Mouse (Mus musculus) lung, embryonic 16.5 days (tissue): ENCODE results near the gene Kxd1. TPM values are rescaled to one million over a fixed set of nuclear protein-coding genes. Genes with fewer than 3 reads are reported as not detected.

Experiments used
- ATAC-seq: fragments of 200-750 bp; cut with Nextera tagmentation; 2 replicates; pipeline ENCODE4 v1.8.0; 2017; ENCODE audit warnings: low read depth, mild to moderate bottlenecking, moderate library complexity
- H3K27ac ChIP-seq: fragments of 300-500 bp; sonication (generic); 2 replicates; pipeline ENCODE4 v1.5.1; 2014; ENCODE audit warnings: mild to moderate bottlenecking, control low read depth, low read length
- H3K27me3 ChIP-seq: fragments of 300-500 bp; sonication (generic); 2 replicates; pipeline ENCODE4 v1.6.1; 2014; ENCODE audit warnings: low read depth, low read length, mixed read lengths; ENCODE audit not compliant: control insufficient read depth, insufficient read depth
- H3K36me3 ChIP-seq: fragments of 300-500 bp; sonication (generic); 2 replicates; pipeline ENCODE4 v1.6.1; 2014; ENCODE audit warnings: low read length; ENCODE audit not compliant: control insufficient read depth, insufficient read depth
- H3K4me1 ChIP-seq: fragments of 300-500 bp; sonication (generic); replicated peaks from 2 replicates; pipeline ENCODE4 v1.6.1; 2014; ENCODE audit warnings: low read length, mixed read lengths; ENCODE audit not compliant: control insufficient read depth, insufficient read depth
- H3K4me2 ChIP-seq: fragments of 300-500 bp; sonication (generic); 2 replicates; pipeline ENCODE4 v1.6.1; 2014; ENCODE audit warnings: low read depth, low read length, control low read depth
- H3K4me3 ChIP-seq: fragments of 300-500 bp; sonication (generic); 2 replicates; pipeline ENCODE4 v1.5.1; 2014; ENCODE audit warnings: mild to moderate bottlenecking, low read length, control low read depth
- H3K9ac ChIP-seq: fragments of 300-500 bp; sonication (generic); 2 replicates; pipeline ENCODE4 v1.6.1; 2014; ENCODE audit warnings: low read length, control low read depth
- H3K9me3 ChIP-seq: fragments of 300-500 bp; sonication (generic); 2 replicates; pipeline ENCODE4 v1.6.1; 2016; ENCODE audit warnings: low read length; ENCODE audit not compliant: control insufficient read depth
- WGBS: fragments of 180-500 bp; shearing (Covaris S2); extraction: QIAGEN DNeasy Blood & Tissue Kit; methylation state at CpG from one replicate; pipeline ENCODE4 v1.1.7; 2014; 5-methylcytosine and 5-hydroxymethylcytosine counted together
- polyA plus RNA-seq: library from polyadenylated mRNA; unstranded; fragments of >200 nt; fragmentation: Nextera tagmentation; extraction: Ambion mirVana; gene quantifications from 2 replicates; pipeline ENCODE4 v1.2.1, GENCODE M21; 2015

The Kxd1 gene
- polyA plus RNA-seq, 1 experiment from 2014 or later: 55.3 TPM

DNA sequence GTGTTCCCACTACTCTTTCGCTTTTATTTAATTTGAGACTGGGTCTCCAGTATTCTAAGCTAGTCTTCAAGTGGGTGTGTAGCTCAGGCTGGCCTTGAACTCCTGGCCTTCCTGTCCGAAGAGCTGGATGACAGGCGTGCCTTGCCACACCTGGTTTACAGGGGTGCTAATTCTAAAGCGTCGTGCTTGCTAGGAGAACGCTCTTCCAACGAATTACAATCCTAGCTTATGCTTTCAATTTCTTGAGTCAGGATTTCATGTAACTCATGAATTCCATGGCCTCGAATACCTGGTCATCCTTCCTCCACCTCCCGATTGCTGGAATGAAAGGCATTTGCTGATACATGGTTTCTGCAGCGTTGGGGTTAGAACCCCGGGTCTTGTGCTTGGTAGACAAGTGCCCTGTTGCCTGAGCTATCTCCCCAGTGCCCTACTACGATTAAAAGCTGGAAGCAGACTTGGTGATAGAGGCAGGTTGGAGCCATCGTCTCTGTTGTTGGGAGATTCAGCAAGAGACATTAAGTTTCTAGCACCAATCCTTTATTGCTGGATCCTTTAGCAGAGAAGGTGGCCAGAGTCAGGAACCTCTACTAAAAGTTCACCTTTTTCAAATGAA, 534 bp upstream of the Kxd1 start:
- ATAC-seq: no peak
- WGBS: 21% methylated on average over 13 of the region's 13 CpGs
- peak overlapping the region; percentile 74 for H3K27ac ChIP-seq

GRCm38 (mm10) chr8:70527111-70527511, 645 bp downstream of the Kxd1 start:
- Histone ChIP-seq H3K36me3 (peaks cover 20% of the 10 kb centered on the region), H3K4me3 (peak overlapping the region; percentile 93), H3K27ac (peak overlapping the region; percentile 69), H3K4me1 (peaks cover 16% of the 10 kb centered on the region), H3K4me2 (peak overlapping the region; percentile 58), H3K9me3 (no peaks in the 10 kb centered on the region), H3K27me3 (no peaks in the 10 kb centered on the region), H3K9ac (peak overlapping the region; percentile 97)
- WGBS: 2% methylated on average over 8 of the region's 8 CpGs
- no peak for ATAC-seq

More for the DNA sequence above, 534 bp upstream of the Kxd1 start:
- H3K4me1 ChIP-seq: peaks cover 13% of the 10 kb centered on the region
- no peaks in the 10 kb centered on the region for H3K9me3 ChIP-seq
- peak overlapping the region; percentile 97 for H3K9ac ChIP-seq
- peak overlapping the region; percentile 89 for H3K4me2 ChIP-seq
- peaks cover 26% of the 10 kb centered on the region for H3K36me3 ChIP-seq
- no peaks in the 10 kb centered on the region for H3K27me3 ChIP-seq
- H3K4me3 ChIP-seq: peak overlapping the region; percentile 93

- no peaks in the 10 kb centered on the region for H3K27me3 ChIP-seq
- peak overlapping the region; percentile 59 for H3K4me3 ChIP-seq
- peak overlapping the region; percentile 91 for H3K27ac ChIP-seq
- peak overlapping the region; percentile 72 for H3K4me2 ChIP-seq
- peaks cover 6% of the 10 kb centered on the region; the same call in 1 of the 2 replicates for H3K36me3 ChIP-seq
- H3K9me3 ChIP-seq: no peaks in the 10 kb centered on the region
- peak; percentile 88 for ATAC-seq
- WGBS: under 1% methylated on average over 46 of the region's 51 CpGs
- peaks cover 11% of the 10 kb centered on the region for H3K4me1 ChIP-seq
- peak overlapping the region; percentile 71 for H3K9ac ChIP-seq
Measured at GRCm38 (mm10) chr8:70522592-70523403, 5.0 kb downstream of the Kxd1 start.

GRCm38 (mm10) chr8:70519606-70520005, 8.2 kb downstream of the Kxd1 start:
- H3K9me3 ChIP-seq: no peaks in the 10 kb centered on the region
- no peak for ATAC-seq
- H3K9ac ChIP-seq: no peak overlapping the region
- 57% methylated on average over 2 of the region's 2 CpGs for WGBS
- no peak overlapping the region for H3K4me2 ChIP-seq
- no peak overlapping the region for H3K4me3 ChIP-seq
- peaks cover 13% of the 10 kb centered on the region for H3K36me3 ChIP-seq
- H3K4me1 ChIP-seq: peaks cover 6% of the 10 kb centered on the region
- no peak overlapping the region for H3K27ac ChIP-seq
- H3K27me3 ChIP-seq: no peaks in the 10 kb centered on the region

GRCm38 (mm10) chr8:70519043-70519442, 8.7 kb downstream of the Kxd1 start:
- Histone ChIP-seq H3K36me3 (peaks cover 13% of the 10 kb centered on the region), H3K4me1 (peaks cover 6% of the 10 kb centered on the region), H3K4me2 (no peak overlapping the region)

GRCm38 (mm10) chr8:70517940-70518643, 9.7 kb downstream of the Kxd1 start:
- peaks cover 12% of the 10 kb centered on the region for H3K4me1 ChIP-seq
- H3K9me3 ChIP-seq: no peaks in the 10 kb centered on the region
- H3K36me3 ChIP-seq: peaks cover 15% of the 10 kb centered on the region
- H3K4me2 ChIP-seq: no peak overlapping the region
- no peak for ATAC-seq
- WGBS: 79% methylated on average over 10 of the region's 10 CpGs
- no peak overlapping the region for H3K27ac ChIP-seq
- no peak overlapping the region for H3K4me3 ChIP-seq
- no peak overlapping the region for H3K9ac ChIP-seq
- no peaks in the 10 kb centered on the region for H3K27me3 ChIP-seq

More at GRCm38 (mm10) chr8:70519043-70519442, 8.7 kb downstream of the Kxd1 start:
- 82% methylated on average over 6 of the region's 6 CpGs for WGBS
- no peak overlapping the region for H3K4me3 ChIP-seq
- no peak overlapping the region for H3K9ac ChIP-seq
- no peak for ATAC-seq
- H3K9me3 ChIP-seq: no peaks in the 10 kb centered on the region
- H3K27ac ChIP-seq: no peak overlapping the region
- no peaks in the 10 kb centered on the region for H3K27me3 ChIP-seq

DNA sequence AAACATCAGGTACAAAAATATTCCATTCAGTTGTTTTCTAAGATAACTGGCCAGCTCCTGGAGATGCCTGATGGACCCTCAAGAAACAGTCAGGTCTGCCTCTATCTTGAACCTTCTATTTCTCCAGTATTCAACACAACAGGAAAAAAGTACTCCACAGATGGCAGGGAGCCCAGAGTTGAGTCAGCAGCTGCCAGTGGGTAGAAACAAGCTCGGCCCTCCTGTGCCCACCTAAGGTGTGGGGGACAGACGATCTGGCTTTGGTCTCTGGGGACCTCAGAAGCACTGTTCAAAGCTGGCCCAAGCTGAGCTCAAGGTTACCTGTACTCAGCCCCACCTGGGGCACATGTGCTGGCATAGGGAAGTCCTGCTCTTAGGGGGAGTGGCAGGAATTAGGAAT, 14.3 kb downstream of the Kxd1 start:
- Histone ChIP-seq H3K27ac (no peak overlapping the region; the same call in none of the 2 replicates), H3K4me2 (no peak overlapping the region), H3K36me3 (peaks cover 13% of the 10 kb centered on the region), H3K4me1 (peaks cover 24% of the 10 kb centered on the region), H3K4me3 (no peak overlapping the region), H3K9me3 (no peaks in the 10 kb centered on the region), H3K9ac (no peak overlapping the region), H3K27me3 (no peaks in the 10 kb centered on the region)
- no peak for ATAC-seq
- 44% methylated on average over 2 of the region's 2 CpGs for WGBS

GRCm38 (mm10) chr8:70512253-70512903, 15.4 kb downstream of the Kxd1 start:
- H3K9me3 ChIP-seq: no peaks in the 10 kb centered on the region
- H3K27me3 ChIP-seq: no peaks in the 10 kb centered on the region
- WGBS: 88% methylated on average over 11 of the region's 11 CpGs
- H3K9ac ChIP-seq: no peak overlapping the region; the same call in 1 of the 2 replicates
- H3K4me1 ChIP-seq: peaks cover 24% of the 10 kb centered on the region
- H3K4me2 ChIP-seq: no peak overlapping the region
- H3K36me3 ChIP-seq: peaks cover 20% of the 10 kb centered on the region
- no peak for ATAC-seq
- H3K4me3 ChIP-seq: no peak overlapping the region
- H3K27ac ChIP-seq: no peak overlapping the region
